Mouse (Mus musculus): Measurements from ENCODE around the gene Tusc2.

Gene Tusc2

DNA sequence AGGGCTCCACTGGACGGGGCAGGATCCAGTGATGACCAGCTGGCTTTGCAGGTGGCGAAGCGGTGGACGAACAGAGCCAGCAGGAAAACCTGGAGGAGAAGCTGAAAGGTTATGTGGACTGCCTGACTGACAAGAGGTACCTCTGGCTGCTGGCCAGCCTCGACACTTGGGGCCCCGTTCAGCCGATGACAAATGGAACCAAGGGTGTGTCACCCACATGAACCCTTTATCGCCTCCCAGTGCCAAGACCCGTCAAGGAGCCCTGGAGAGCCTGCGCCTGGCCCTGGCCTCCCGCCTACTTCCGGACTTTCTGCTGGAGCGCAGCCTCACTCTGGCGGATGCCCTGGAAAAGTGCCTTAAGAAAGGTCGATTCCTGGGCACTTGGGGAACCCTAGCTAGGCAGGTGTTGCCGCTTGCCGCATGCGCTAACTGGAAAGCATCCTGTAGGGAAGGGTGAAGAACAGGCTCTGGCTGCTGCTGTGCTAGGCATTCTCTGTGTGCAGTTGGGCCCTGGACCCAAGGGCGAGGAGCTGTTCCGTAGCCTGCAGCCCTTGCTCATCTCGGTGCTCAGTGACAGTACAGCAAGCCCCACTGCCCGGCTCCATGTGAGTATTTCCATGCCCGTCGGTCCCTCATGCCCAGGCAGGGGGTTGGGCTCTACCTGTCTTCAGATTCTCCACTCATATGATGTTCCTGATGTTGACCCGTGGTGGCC lies 27.2 kb downstream of the Tusc2 start:
- DNase-seq = peak; percentile 90

DNA sequence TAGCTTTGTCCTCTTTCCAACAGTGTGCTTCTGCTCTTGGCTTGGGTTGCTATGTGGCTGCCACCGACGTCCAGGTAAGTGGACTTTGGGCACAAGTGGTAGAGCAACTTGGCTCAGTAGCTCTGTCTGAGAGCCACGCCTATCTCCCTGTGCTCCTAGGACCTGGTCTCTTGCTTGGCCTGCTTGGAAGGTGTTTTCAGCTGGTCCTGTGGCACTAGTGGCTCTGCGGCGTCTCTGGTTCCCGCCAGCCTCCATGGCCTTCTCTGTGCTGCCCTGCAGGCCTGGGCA lies 27.7 kb downstream of the Tusc2 start:
- peak; percentile 64 for DNase-seq

DNA sequence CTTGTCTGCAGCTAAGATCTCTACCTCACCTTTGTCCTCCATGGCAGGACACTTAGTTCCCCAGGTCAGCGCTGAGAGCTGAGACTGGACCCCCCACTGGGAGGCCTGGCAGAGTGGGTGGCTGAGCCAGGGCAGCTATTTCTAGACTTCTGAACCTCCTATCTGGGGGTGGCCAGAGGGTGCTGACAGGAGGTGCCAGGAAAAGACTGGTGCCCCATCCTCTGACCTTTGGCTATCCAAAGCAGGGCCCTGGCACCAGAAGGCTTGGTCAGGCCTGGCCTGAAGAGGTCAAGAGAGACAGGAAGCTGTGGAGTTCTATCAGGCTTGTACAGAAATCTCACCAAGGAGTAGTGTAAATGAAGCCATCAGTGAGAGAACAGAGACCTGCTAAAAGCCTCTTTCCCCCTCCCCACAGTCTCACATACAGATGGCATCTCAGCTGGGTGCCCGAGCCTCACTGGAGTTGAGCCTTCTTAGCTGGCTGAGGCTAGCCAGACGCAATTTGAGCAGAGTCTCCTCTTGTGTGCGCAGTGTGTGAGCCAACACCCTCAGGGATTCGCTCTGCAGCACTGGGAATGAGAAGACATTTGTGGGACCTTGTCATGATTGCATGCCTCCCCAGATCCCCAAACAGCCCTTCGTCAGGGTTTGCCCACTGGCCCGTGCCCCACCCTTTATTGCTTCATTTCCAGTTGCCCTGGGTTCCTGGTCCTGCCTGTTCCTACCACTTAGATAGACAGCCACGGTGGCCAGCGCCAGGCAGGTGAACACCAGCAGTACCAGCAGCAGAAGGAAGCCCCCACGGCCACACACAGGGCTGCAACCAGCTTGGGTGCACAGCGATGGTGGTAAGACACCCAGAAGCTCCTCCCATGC lies 30.3 kb downstream of the Tusc2 start:
- DNase-seq = no peak

DNA sequence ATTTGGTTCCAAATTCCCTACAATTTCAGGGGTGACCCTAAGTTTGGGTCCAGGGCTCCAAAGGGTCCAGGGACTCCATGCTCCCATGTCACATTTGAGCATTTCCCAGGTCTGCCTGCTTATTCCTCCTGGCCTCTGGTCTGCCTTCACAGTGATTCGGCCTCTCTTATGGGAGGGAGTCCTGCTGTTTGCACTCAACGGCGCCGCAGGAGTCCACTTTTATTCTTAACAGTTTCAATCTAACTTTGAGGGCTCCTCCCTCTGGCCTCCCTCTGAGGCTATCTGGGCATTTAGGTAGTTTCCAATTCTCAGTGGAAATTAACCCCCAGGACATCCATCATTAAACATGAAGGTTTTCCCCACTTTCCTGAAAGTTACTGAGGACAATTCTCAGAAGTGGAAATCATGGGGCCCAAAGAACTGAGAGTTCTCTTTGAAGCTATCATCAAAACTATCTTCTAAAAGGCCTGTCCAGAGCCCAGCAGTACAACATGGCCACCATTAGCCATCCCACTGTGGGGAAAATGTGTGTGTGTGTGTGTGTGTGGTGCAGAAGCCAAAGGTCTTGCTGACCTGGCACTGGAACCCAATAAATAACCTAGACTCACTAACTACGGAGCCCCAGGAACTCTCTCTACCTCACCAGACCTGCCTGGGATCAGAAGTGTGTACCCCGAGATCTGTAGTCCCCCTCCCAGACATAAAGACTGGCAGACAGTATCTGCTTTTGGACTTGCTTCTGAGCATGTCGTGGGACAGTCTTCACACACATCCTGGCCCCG lies 31.4 kb downstream of the Tusc2 start:
- no peak for DNase-seq

DNA sequence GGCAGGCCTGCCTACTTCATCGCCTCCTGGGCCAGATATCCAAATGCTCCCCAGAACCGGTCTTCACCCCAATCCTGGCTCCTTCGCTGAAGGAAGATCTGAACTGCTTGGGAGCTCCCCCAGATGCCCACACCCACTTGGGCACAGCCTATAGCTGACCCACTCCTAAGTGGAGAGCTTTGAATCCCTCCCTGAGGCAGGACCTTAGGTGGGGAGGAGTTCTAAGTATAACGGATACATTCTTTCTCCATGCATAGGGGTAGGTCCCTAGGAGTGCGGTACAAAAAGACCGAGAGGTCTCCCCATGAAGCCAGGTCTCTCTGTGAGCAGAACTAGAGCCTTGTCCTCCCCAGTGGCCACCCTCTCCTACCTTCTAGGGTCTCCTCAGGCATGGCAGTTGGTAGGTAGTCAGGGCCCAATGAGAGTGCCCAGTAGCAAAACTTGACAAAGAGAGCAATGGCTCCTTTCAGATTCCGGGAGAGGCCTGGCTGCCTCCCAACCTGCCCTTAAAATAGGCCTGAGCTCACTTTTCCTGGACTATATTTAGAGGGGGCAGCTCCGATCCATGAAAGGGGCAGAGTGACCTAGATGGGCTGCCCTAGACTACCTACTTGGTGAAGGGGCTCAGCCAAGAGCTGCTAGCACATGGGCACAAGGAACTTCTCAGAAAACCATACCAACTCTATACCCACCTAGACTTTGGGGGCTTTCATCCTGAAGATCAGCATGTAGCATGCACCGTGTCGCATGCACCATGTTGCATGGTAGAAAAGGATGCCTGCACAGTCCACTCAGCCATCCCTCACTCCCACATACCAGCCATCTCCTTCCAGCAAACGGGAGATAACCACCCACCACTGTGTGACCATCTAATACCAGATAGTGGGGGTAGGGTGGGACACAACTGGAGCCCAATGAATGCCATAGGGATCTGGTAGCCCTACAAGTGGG lies 33.8 kb downstream of the Tusc2 start:
- peak; percentile 62 for DNase-seq

DNA sequence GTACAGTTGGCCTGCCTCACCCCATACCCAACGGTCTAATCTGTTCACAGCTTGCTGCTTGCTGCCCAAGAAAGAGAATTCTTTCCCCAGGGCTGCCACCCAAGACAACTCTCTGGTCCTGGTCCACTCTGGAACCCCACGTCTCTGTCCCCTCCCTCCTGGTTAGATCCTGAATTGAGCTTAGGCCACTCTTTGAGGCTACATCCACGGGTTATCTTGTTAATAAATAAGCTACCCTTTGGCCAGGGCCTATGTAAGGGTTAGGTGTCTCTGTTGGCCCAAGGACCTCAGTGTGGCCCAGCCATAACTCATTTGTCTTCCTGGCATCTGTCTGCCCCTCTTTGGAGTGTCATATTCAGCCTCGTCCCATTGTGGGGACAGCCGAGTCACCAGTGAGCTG lies 35.3 kb downstream of the Tusc2 start:
- no peak for DNase-seq

DNA sequence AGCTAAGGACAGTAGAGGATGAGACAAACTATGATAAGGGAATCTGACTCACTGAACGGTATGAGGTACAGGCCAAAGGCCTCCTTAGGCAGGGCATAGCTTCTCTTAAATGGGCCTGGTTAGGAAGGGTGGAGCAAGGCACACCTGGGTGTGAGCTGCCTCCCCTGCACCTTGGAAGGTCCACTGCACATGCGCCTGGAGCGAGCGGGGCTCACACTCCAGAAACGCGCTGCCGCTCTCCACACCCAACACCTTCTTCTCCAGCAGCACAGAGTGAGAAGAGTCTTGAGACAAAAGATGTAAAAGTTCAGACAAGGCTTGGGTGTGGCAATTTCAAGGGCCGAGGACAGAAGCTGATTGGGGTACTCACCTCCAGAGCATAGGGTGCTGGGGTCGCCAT lies 36.4 kb downstream of the Tusc2 start:
- no peak for DNase-seq

DNA sequence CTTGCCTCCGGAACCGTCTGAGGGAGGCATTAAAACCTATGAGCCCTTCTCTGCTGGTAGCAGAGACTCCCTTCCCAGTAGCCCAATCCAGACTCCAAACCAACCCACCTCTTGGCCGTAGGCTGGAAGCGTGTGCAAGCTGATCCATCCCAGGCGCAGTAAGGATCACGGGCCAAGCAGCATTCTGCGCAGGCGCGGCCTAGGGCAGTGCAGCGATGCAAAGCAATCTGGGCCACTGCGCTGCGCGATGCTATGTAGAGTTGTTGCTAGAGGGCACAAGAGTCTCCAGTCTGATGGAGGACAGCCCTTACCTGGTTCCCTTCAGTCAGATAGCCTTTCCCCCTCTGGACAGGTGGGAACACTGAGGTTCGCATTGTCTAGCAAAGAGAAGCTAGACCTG lies 36.8 kb downstream of the Tusc2 start:
- DNase-seq = no peak

DNA sequence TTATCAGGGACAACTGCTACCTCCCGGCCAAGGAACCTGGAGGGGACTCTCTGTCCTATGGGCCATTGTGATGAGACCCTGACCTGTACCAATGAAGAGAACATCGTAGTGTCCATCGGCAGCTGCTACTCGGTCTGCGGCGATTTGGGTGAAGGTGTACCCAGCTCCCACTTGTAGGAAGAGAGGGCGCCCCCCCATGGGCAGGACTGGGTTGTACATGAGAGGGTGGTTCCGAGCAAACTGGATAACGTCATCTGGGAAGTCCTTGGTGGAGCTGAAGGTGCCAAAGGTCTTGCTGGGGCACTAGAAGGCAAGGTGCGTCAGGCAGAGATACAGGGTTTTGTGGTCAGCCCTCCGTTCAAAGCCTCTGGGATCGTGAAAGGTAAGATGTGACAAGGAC lies 37.7 kb downstream of the Tusc2 start:
- DNase-seq = no peak

DNA sequence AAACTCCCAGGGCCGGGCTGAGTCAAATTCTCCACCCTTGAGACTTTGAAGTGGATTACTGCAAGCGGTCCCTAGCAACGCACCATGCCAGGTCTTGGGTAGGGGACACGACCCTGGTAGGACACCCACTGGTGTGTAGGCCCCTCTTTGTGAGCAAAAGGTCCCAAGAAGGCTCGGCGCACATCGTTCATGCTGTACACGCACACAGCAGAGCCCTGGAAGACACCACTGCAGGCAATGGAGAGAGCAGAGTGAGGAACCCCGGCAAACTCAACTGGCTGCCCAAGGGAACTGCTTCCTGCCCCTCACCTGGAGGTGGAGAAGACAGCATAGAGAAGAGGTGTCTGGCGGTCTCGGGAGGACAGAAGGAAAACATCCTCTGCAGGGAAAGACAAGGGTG lies 38.2 kb downstream of the Tusc2 start:
- DNase-seq = no peak

DNA sequence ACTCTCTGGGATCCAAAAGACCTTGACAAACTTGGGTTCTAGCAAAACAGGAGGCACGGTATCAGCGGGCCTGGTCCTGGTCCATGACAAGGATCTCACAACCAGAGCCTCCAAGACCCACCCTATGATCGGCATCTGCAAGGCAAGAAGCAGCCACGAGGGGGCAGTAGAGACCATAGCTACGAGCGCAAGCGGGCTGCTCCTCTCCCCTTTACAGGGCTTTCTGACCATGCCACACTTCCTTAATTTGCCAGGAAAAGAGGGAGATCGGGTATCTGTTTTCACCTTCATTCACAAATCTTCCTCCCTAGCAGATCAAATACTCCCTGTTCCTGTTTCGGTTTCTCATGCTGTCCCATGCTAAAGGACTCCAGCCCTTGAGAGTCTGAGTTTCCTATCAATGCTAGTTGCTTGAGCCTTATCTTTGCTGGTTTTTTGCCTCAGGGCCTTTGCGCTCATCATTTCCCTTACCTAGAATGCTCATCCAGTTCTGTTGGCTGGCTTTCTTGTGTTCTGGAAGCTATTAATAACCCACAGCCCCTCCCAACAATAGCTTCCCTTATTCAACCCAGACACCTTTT lies 39.1 kb downstream of the Tusc2 start:
- peak; percentile 95 for DNase-seq

DNA sequence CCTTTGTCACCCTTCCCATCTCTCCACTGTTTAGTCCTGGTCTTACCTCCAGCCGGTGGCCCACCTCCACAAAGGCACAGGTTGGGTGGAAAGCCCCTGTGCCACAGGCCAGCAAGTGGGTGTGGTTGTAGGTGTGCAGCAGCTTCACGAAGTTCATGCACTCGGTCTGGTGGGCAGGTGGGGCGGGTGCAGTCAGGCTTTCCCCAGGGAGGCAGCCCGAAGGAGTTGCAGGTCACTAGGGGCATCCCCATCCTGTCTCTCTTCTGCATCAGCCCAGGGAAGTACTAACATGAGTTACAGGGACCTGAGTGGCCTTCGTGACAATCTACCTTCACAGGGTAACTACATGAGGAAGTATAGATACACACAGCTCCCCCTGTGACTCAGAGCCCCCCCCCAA lies 40.2 kb downstream of the Tusc2 start:
- no peak for DNase-seq

DNA sequence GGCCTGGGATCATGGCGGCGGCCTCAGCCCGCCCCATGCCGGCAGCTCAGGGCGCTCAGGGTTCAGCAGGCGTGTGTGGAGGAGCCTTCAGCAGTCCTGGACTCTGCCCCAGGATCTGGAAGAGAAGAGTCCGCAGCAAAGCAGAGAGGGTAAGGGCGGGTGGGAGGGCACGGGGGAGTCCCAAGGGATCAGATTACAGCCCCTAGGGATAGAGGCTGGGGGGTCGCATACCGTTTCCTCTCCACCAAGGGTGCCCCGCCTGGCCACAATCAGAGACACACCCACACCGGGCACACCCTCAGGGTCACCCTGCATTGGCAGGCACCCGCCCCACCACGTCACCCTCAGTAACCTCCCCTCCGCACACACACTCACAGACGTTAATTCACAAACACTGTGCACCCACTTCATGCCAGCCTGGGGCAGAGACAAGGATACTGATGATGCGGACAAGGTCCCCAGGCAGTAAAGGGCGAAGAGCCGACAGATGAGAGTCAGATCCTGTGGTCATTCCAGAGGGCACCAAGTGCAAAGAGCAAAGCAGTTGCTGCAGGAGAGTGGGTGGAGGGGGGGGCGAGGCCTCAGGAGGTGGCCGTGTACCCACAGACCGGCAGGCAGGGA lies 42.1 kb downstream of the Tusc2 start:
- DNase-seq = peak; percentile 76

DNA sequence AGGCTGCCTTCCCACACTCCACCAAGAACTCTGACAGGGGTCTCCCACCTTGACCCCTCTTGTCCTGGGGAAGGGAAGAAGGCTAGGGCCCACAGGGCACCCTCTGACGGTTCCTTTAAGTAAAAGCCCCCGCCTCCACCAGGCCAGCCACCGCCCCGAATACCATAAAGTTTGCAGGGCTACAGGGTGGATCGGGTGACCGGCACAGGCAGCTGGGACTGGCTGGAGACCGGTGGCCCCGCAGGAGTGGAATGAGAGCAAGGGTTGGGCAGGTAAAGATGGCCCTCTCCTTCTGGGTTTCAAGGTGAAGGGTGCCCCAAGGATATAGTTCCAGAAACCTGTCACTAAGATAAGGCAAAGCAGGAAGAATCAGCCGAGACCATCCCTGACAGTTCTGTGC lies 43.5 kb downstream of the Tusc2 start:
- peak; percentile 41 for DNase-seq

DNA sequence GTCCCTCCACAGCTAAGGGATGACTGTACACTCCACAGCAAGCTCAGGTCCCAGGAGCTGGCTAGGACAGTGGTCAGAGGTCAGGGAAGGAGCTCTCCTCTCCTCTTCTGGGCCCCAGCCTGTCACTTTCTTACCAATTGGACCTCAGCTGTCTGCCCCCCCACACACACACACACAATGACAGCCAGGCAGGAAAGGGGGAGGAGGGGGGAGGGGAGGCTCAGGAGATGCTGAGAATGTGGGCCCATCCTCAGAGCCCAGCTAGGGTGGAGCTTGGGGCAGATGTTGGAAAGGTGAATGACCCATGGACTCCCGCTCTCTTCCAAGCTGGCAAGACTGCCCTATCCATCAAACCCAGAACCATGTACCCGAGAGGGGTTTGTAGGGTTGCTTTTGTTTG lies 44.0 kb downstream of the Tusc2 start:
- no peak for DNase-seq

DNA sequence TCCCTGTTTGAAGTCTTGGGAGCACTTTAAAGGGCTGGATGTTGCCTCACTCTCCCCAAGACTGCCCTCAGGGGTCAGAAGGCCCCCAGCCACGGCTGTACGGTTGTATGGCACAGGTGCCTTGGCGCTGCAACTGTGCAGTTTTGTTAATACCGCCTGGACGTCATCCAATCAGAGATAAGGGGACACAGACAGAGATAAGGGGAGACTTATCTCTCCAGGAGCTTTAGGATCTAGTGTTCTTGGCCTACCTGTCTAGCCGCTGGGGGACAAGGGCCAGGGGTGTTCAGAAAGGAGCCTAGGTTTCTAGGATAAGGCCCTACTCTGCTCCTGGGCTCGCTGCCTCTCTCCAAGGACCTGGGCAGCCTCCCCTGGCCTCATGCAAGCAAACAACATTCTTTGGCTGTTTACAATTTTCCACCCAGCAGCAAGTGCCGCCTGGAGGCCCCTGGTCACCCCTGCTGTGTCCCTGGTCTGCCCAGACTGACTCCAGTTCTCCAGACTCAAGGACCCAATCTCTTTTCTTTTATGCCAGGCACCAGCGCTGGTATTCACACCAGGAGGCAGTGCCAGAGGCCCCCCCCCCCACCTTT lies 44.7 kb downstream of the Tusc2 start:
- DNase-seq = peak; percentile 47

DNA sequence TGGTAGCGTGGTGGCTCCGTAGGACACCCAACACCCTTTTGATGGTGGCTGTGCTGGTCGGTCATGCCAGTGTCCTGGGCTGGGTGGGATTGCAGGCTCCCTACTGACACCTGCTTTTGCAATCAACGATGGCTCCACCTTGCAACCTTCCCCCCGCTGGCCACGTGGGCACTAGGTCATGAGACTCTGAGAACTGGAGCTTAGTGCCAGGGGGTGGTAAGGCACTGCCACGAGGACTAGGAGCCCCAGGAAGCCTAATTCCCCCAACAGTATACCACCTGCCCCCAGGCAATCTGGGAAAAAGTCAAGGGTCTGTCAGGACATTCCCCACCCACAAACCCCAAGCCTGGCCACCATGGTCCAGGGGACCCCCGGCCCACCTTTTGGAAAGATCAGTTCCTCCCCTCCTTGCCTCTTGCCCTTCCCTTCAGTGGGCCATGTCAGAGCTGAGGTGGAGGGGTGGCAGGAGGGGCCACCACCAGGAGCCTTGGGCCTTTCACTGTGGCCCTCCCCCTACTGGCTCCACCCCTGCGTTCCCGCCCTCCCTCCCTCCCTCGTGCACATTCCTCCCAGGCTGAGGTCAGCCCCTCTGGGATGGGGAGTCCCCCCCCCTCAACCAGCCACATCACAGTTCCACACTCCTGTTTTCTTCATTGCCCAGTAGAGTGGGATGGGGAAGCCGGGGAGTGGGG lies 45.8 kb downstream of the Tusc2 start, which contains the start of gene Sema3b:
Sema3b (minus strand) TSS at position 489 of the 692 bp plus-strand sequence.
- peak; percentile 58 for DNase-seq

DNA sequence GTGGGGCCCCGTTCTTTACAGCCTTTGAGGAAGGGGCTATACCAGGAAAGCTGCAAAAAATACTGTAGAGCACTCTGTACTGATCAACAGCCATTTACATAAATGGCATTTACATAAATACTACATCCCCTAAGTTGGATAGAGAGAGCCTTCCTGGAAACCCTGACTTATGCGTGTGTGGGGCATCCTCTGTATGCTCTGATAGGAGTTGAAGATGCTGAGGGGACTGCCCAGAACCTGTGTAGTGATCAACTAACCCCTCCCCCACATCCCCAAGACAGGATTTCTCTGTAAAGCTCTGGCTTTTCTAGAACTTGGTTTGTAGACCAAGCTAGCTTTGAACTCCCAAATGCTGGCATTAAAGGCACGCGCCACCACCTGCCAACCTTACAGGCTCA lies 46.4 kb downstream of the Tusc2 start:
- DNase-seq = no peak

DNA sequence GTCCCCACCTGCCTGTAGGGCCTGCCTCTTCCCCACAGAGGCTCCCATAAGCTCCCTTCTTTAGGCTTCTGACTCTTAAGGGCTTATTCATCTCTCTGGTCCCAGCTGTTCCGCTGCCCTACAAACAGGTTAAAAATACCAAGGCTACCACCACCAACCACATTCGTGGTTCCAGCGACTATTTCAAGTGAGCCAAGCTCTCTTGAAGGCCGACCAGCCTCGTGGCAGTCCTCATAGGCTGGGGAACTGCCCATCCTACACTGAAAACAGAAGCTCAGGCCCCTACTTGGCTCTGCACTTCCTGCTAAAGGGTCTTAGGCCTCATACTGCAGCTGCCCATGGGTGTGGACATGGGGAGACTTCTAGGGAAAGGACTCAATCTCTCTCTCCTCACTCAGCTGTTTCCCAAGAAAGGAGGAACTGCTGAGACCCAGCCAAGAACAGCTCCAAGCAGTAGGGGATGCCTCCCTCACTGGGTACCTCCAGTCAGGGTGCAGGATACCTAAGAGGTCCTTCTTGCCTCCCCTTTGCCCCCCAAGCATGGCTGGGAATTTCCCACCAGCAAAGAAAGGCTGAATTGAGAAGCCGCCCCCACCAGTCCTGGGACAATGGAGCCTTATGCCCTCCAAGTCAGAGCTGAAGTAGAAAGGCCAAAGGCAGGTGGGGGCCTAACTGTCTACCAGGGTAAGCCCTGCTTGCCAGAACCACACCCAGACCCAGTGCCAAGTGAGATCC lies 48.6 kb downstream of the Tusc2 start:
- DNase-seq = no peak
